Mouse (Mus musculus) small intestine, adult 2 months (tissue): ENCODE measurements around the gene Gm17455. TPM values are rescaled to one million over a fixed set of nuclear protein-coding genes. Genes with fewer than 3 reads are reported as not detected.
A peak's percentile ranks its signal among the peaks of the same experiment; 100 is the strongest.

ENCODE experiments used
- H3K27ac ChIP-seq: fragments of 200-500 bp; 2 replicates; pipeline ENCODE4 v1.5.1; 2012; ENCODE audit warnings: low read depth, low read length, control low read depth, inconsistent platforms; ENCODE audit not compliant: insufficient read depth
- H3K27me3 ChIP-seq: fragments of 200-500 bp; 2 replicates; pipeline ENCODE4 v1.6.1; 2012; ENCODE audit warnings: mild to moderate bottlenecking, moderate library complexity, low read length, inconsistent platforms; ENCODE audit not compliant: control insufficient read depth, insufficient read depth
- H3K36me3 ChIP-seq: fragments of 200-500 bp; 2 replicates; pipeline ENCODE4 v1.6.1; 2012; ENCODE audit warnings: mild to moderate bottlenecking, low read length, control low read depth, inconsistent platforms; ENCODE audit not compliant: control insufficient read depth, insufficient read depth
- H3K4me1 ChIP-seq: fragments of 200-500 bp; 2 replicates; pipeline ENCODE4 v1.6.1; 2012; ENCODE audit warnings: low read length, inconsistent platforms, mixed read lengths; ENCODE audit not compliant: control insufficient read depth, insufficient read depth, insufficient read length
- H3K4me3 ChIP-seq: fragments of 200-500 bp; 2 replicates; pipeline ENCODE4 v1.5.1; 2012; ENCODE audit warnings: low read depth, mild to moderate bottlenecking, control low read depth, inconsistent platforms, low read length, moderate library complexity
- CTCF ChIP-seq: fragments of 200-500 bp; IDR thresholded peaks from 2 replicates; pipeline ENCODE4 v1.5.1; 2012; ENCODE audit warnings: low read depth, mild to moderate bottlenecking, control low read depth, inconsistent platforms, low read length, moderate library complexity, mixed read lengths; ENCODE audit not compliant: insufficient replicate concordance, insufficient read length; ENCODE audit errors: extremely low read depth
- POLR2A ChIP-seq: fragments of 200-500 bp; IDR thresholded peaks from 2 replicates; pipeline ENCODE4 v1.6.1; 2012; ENCODE audit warnings: low read depth, mild to moderate bottlenecking, control low read depth, inconsistent platforms, low read length, moderate library complexity
- WGBS: fragments of 180-500 bp; shearing (Covaris S2); methylation state at CpG from one replicate; pipeline ENCODE4 v1.1.7; 2018; 5-methylcytosine and 5-hydroxymethylcytosine counted together
- polyA plus RNA-seq: library from polyadenylated mRNA; depleted of rRNA; stranded (reverse); fragments of >200 nt; gene quantifications from 2 replicates; pipeline ENCODE4 v1.2.3, GENCODE M21; 2012

Gm17455 gene
- polyA plus RNA-seq, 1 experiment: 0.51 TPM

GRCm38 (mm10) chr10:60390177-60390903 is 9.2 kb upstream of the Gm17455 start:
- Histone ChIP-seq H3K4me3 (peak overlapping the region; percentile 34; the same call in 1 of the 2 replicates), H3K27ac (peak overlapping the region; percentile 86), H3K27me3 (no peaks in the 10 kb centered on the region), H3K36me3 (no peaks in the 10 kb centered on the region), H3K4me1 (peaks cover 8% of the 10 kb centered on the region; the same call in 1 of the 2 replicates)
- TF ChIP-seq POLR2A (no peak), CTCF (no peak)
- WGBS: 50% methylated on average over 6 of the region's 6 CpGs

GRCm38 (mm10) chr10:60390904-60391420 is 8.6 kb upstream of the Gm17455 start:
- Histone ChIP-seq H3K4me1 (peaks cover 8% of the 10 kb centered on the region; the same call in 1 of the 2 replicates), H3K27me3 (no peaks in the 10 kb centered on the region), H3K4me3 (peak overlapping the region; percentile 34), H3K36me3 (no peaks in the 10 kb centered on the region), H3K27ac (peak overlapping the region; percentile 83)
- TF ChIP-seq CTCF (no peak), POLR2A (no peak)
- 77% methylated on average over 5 of the region's 5 CpGs for WGBS

- WGBS: 91% methylated on average over 9 of the region's 9 CpGs
These were observed 7.9 kb upstream of the Gm17455 start for GRCm38 (mm10) chr10:60391661-60392060.

GRCm38 (mm10) chr10:60394936-60395335 is 4.6 kb upstream of the Gm17455 start:
- WGBS: 67% methylated on average over 7 of the region's 7 CpGs
- H3K36me3 ChIP-seq: no peaks in the 10 kb centered on the region
- H3K27ac ChIP-seq: no peak overlapping the region
- no peak overlapping the region for H3K4me3 ChIP-seq
- H3K27me3 ChIP-seq: no peaks in the 10 kb centered on the region
- H3K4me1 ChIP-seq: peaks cover 2% of the 10 kb centered on the region; the same call in 1 of the 2 replicates
- TF ChIP-seq POLR2A (no peak), CTCF (no peak)

More at GRCm38 (mm10) chr10:60391661-60392060, 7.9 kb upstream of the Gm17455 start:
- Histone ChIP-seq H3K27ac (peak overlapping the region; percentile 83; the same call in 1 of the 2 replicates), H3K36me3 (no peaks in the 10 kb centered on the region), H3K4me1 (peaks cover 8% of the 10 kb centered on the region; the same call in 1 of the 2 replicates), H3K27me3 (no peaks in the 10 kb centered on the region), H3K4me3 (no peak overlapping the region; the same call in 1 of the 2 replicates)
- no peak for TF ChIP-seq CTCF
- no peak for TF ChIP-seq POLR2A

- Histone ChIP-seq H3K36me3 (no peaks in the 10 kb centered on the region), H3K4me3 (no peak overlapping the region), H3K27me3 (no peaks in the 10 kb centered on the region), H3K4me1 (no peaks in the 10 kb centered on the region), H3K27ac (no peak overlapping the region)
- no peak for TF ChIP-seq POLR2A
- no peak for TF ChIP-seq CTCF
- WGBS: 62% methylated on average over 5 of the region's 5 CpGs
These were observed 3.9 kb upstream of the Gm17455 start for GRCm38 (mm10) chr10:60395605-60396004.

- no peaks in the 10 kb centered on the region for H3K4me1 ChIP-seq
- TF ChIP-seq CTCF (no peak), POLR2A (no peak)
- 76% methylated on average over 10 of the region's 10 CpGs for WGBS
- H3K27me3 ChIP-seq: no peaks in the 10 kb centered on the region
- no peak overlapping the region for H3K4me3 ChIP-seq
- no peaks in the 10 kb centered on the region for H3K36me3 ChIP-seq
- H3K27ac ChIP-seq: no peak overlapping the region
These were observed 1.3 kb upstream of the Gm17455 start for GRCm38 (mm10) chr10:60398051-60398814.
